Mouse (Mus musculus): Measurements from ENCODE around the gene Hdac11. TPM values are rescaled to one million over a fixed set of nuclear protein-coding genes. Genes with fewer than 3 reads are reported as not detected.

The Hdac11 gene
- total and polyA plus RNA-seq, 2 experiments from 2014 or later = 55.2 to 121 TPM

GRCm38 (mm10) chr6:91174211-91174610 lies 17.7 kb downstream of the Hdac11 start:
- H3K9me3 ChIP-seq (ENCODE audit: low read length) = no peaks in the 10 kb centered on the region
- H3K36me3 ChIP-seq (ENCODE audit: insufficient read depth, low read length) = peaks cover 21% of the 10 kb centered on the region
- no peak overlapping the region for H3K4me3 ChIP-seq (ENCODE audit: low read depth, low read length)
- no peaks in the 10 kb centered on the region for H3K27me3 ChIP-seq (ENCODE audit: insufficient read depth, low read length)
- WGBS = 82% methylated on average over 3 of the region's 3 CpGs
- H3K4me2 ChIP-seq (ENCODE audit: low read depth, low read length, poor library complexity, severe bottlenecking) = no peak overlapping the region
- no peak for ATAC-seq (ENCODE audit: low FRiP score)
- DNase-seq (ENCODE audit: low spot score) = no peak
- no peak overlapping the region for H3K27ac ChIP-seq (ENCODE audit: low read depth, low read length)
- H3K4me1 ChIP-seq (ENCODE audit: insufficient read depth, low read length) = no peaks in the 10 kb centered on the region
- no peak for TF ChIP-seq CTCF (IDR thresholded peaks at IDR 0.05)
- no peak overlapping the region for H3K9ac ChIP-seq (replicated peaks; ENCODE audit: low read length, poor library complexity, severe bottlenecking)

DNA sequence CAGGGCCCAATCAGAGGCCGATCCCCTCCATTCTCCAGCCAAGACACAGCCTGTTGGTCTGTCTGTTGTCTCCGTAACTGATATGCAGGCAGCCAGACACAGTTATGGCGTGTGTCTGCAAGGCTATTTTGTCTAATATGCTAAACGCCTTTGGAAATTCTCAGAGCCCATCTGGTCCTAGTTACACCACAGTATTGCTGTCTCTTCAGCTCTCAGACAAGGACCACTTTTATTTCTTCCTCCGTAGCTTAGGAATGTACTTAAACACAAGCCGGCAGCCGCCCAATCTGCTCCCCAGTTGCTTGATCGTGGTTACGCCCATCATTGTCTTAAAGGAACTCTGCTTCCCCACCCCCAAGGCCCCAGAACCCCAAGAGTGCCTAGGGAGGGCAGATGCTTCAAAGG lies 24.3 kb downstream of the Hdac11 start:
- no peak overlapping the region for H3K9ac ChIP-seq (replicated peaks; ENCODE audit: low read length, poor library complexity, severe bottlenecking)
- H3K27me3 ChIP-seq (ENCODE audit: insufficient read depth, low read length) = no peaks in the 10 kb centered on the region
- H3K9me3 ChIP-seq (ENCODE audit: low read length) = no peaks in the 10 kb centered on the region
- no peaks in the 10 kb centered on the region for H3K4me1 ChIP-seq (ENCODE audit: insufficient read depth, low read length)
- no peak overlapping the region for H3K4me2 ChIP-seq (ENCODE audit: low read depth, low read length, poor library complexity, severe bottlenecking)
- TF ChIP-seq CTCF (IDR thresholded peaks at IDR 0.05) = no peak
- no peak overlapping the region for H3K4me3 ChIP-seq (ENCODE audit: low read depth, low read length)
- ATAC-seq (ENCODE audit: low FRiP score) (no peak), DNase-seq (ENCODE audit: low spot score) (no peak)
- H3K27ac ChIP-seq (ENCODE audit: low read depth, low read length) = no peak overlapping the region
- WGBS = 64% methylated on average over 9 of the region's 9 CpGs
- no peaks in the 10 kb centered on the region for H3K36me3 ChIP-seq (ENCODE audit: insufficient read depth, low read length)

DNA sequence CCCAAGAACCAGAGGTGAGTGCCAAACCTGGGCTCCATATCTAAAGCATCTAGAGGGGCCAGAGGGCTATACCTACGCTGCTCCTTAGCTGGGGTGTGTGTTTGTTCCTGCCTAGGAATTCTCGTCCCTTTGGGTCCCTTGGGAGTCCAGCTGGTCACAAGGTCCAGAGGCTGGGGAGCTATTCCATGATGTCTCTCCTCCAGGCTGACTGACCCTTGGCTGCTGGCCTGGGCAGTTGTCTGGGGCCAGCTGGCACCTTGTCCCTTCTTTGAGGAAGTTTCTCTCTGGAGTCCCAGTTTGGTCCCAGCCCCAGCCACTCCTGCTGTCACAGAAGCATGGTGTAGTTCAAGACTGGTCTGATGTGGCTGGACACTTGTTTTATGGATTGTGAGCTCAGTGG lies 24.9 kb downstream of the Hdac11 start:
- no peaks in the 10 kb centered on the region for H3K27me3 ChIP-seq (ENCODE audit: insufficient read depth, low read length)
- no peak for DNase-seq (ENCODE audit: low spot score)
- H3K36me3 ChIP-seq (ENCODE audit: insufficient read depth, low read length) = no peaks in the 10 kb centered on the region
- ATAC-seq (ENCODE audit: low FRiP score) = no peak
- no peak overlapping the region for H3K27ac ChIP-seq (ENCODE audit: low read depth, low read length)
- H3K4me1 ChIP-seq (ENCODE audit: insufficient read depth, low read length) = no peaks in the 10 kb centered on the region
- 77% methylated on average over 2 of the region's 2 CpGs for WGBS
- no peaks in the 10 kb centered on the region for H3K9me3 ChIP-seq (ENCODE audit: low read length)
- no peak overlapping the region for H3K4me3 ChIP-seq (ENCODE audit: low read depth, low read length)
- TF ChIP-seq CTCF (IDR thresholded peaks at IDR 0.05) = no peak
- no peak overlapping the region for H3K4me2 ChIP-seq (ENCODE audit: low read depth, low read length, poor library complexity, severe bottlenecking)
- no peak overlapping the region for H3K9ac ChIP-seq (replicated peaks; ENCODE audit: low read length, poor library complexity, severe bottlenecking)

DNA sequence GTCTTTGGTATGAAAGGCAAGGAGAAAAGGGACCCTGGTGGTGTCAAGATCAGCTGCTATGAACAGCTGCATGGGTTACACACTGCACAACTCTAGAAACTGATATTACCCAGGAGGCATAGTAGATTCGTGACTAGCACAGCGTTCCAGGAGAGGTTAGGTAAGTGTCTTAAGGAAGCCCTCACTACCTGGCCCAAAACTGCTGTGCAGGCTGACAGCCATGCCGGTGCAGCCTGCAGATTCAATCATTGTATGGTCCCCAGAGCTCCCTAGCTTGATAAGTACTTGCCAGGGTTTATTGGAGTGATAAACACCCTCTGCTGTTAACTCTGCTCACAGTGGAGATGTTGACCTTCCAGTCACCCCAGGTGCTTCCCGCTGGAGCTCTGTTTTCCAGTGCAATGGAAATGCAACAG lies 25.6 kb downstream of the Hdac11 start:
- Histone ChIP-seq H3K4me3 (ENCODE audit: low read depth, low read length) (no peak overlapping the region), H3K9ac (replicated peaks; ENCODE audit: low read length, poor library complexity, severe bottlenecking) (no peak overlapping the region), H3K4me2 (ENCODE audit: low read depth, low read length, poor library complexity, severe bottlenecking) (no peak overlapping the region), H3K36me3 (ENCODE audit: insufficient read depth, low read length) (no peaks in the 10 kb centered on the region), H3K9me3 (ENCODE audit: low read length) (no peaks in the 10 kb centered on the region), H3K4me1 (ENCODE audit: insufficient read depth, low read length) (no peaks in the 10 kb centered on the region), H3K27me3 (ENCODE audit: insufficient read depth, low read length) (no peaks in the 10 kb centered on the region), H3K27ac (ENCODE audit: low read depth, low read length) (no peak overlapping the region)
- no peak for DNase-seq (ENCODE audit: low spot score)
- no peak for ATAC-seq (ENCODE audit: low FRiP score)
- TF ChIP-seq CTCF (IDR thresholded peaks at IDR 0.05) = no peak
- WGBS = 81% methylated on average over 4 of the region's 4 CpGs

DNA sequence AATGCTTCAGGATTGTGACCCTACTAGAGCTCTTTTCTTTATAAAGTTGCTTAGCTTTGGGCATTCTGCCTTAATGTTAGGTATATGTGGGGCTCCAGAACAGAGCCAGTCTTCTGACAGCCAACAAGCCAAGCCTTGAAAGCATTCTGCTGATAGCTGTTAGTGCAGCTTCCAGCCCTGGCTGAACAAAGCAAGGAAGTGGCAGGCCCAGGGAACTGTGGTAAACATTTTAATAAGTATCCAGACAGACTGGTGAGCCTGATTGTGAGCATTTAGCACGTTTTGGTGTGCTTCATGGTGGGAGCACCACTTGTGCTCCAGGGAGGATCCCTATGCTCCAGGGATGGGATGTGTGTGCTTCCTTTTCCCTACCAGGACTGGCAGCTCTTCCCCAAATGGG lies 26.6 kb downstream of the Hdac11 start:
- H3K27me3 ChIP-seq (ENCODE audit: insufficient read depth, low read length) = no peaks in the 10 kb centered on the region
- TF ChIP-seq CTCF (IDR thresholded peaks at IDR 0.05) = no peak
- H3K4me1 ChIP-seq (ENCODE audit: insufficient read depth, low read length) = no peaks in the 10 kb centered on the region
- H3K27ac ChIP-seq (ENCODE audit: low read depth, low read length) = no peak overlapping the region
- H3K36me3 ChIP-seq (ENCODE audit: insufficient read depth, low read length) = no peaks in the 10 kb centered on the region
- no peak overlapping the region for H3K4me2 ChIP-seq (ENCODE audit: low read depth, low read length, poor library complexity, severe bottlenecking)
- H3K9ac ChIP-seq (replicated peaks; ENCODE audit: low read length, poor library complexity, severe bottlenecking) = no peak overlapping the region
- no peak for ATAC-seq (ENCODE audit: low FRiP score)
- H3K4me3 ChIP-seq (ENCODE audit: low read depth, low read length) = no peak overlapping the region
- DNase-seq (ENCODE audit: low spot score) = no peak
- 30% methylated on average over 1 of the region's 1 CpGs for WGBS
- H3K9me3 ChIP-seq (ENCODE audit: low read length) = no peaks in the 10 kb centered on the region

- no peaks in the 10 kb centered on the region for H3K4me1 ChIP-seq (ENCODE audit: insufficient read depth, low read length)
- H3K4me2 ChIP-seq (ENCODE audit: low read depth, low read length, poor library complexity, severe bottlenecking) = no peak overlapping the region
- ATAC-seq (ENCODE audit: low FRiP score) = no peak
- no peak for DNase-seq (ENCODE audit: low spot score)
- WGBS = 81% methylated on average over 2 of the region's 2 CpGs
- TF ChIP-seq CTCF (IDR thresholded peaks at IDR 0.05) = no peak
- no peak overlapping the region for H3K4me3 ChIP-seq (ENCODE audit: low read depth, low read length)
- no peaks in the 10 kb centered on the region for H3K36me3 ChIP-seq (ENCODE audit: insufficient read depth, low read length)
- H3K9ac ChIP-seq (replicated peaks; ENCODE audit: low read length, poor library complexity, severe bottlenecking) = no peak overlapping the region
- no peaks in the 10 kb centered on the region for H3K9me3 ChIP-seq (ENCODE audit: low read length)
- H3K27ac ChIP-seq (ENCODE audit: low read depth, low read length) = no peak overlapping the region
- no peaks in the 10 kb centered on the region for H3K27me3 ChIP-seq (ENCODE audit: insufficient read depth, low read length)
These were observed 27.5 kb downstream of the Hdac11 start for GRCm38 (mm10) chr6:91183980-91184379.
